Mouse (Mus musculus) erythroblast, adult 5-6 weeks (primary cell): ENCODE results near the gene Gpr55. TPM values are rescaled to one million over a fixed set of nuclear protein-coding genes. Genes with fewer than 3 reads are reported as not detected.

Experiments
- ATAC-seq: replicated peaks from 2 replicates; pipeline ENCODE4 v1.8.0; 2016; ENCODE audit warnings: moderate number of reproducible peaks, mild to moderate bottlenecking, moderate TSS enrichment, inconsistent platforms; ENCODE audit not compliant: poor library complexity, low FRiP score, severe bottlenecking
- total RNA-seq, 2 experiments: library from RNA; stranded (forward) in 1 of 2; stranded (reverse) in 1 of 2; fragments of 150-400 nt in 1 of 2; fragments of 200-764, 138-1000 nt in 1 of 2; gene quantifications; 2 replicates each; pipeline versions ENCODE4 v1.2.3 to v1.2.4; 2015 to 2017; ENCODE audit warnings: low replicate concordance in 2 of 2

Gpr55 gene
- total RNA-seq, 2 experiments from 2014 or later: 0.34 TPM; not detected in 1

DNA sequence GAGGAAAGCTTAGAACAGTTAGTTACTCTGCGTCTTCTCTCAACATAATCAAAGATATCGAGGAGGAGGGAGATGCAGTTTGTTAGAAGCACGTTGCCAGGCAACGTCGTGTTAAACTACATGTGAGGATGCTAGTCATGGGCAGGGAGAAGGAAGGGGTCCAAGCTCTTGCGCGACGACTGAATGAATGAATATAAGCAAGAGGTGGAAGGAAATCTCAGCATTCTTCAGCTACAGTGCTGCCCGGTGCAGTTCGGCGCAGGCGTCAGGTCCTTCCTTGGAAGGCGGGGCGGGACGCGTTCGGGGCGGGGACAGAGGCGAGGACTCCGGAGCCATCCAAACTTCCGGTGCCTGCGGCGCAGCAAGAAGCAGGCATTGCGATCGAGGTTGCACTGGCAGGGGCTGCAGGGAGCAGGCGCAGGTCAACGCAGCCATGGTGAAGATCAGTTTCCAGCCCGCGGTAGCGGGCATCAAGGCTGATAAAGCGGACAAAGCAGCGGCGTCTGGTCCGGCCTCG is 66.5 kb downstream of the Gpr55 start, which contains the start of gene Itm2c:
Gene Itm2c (plus strand): TSS at position 51 of the 517 bp plus-strand sequence.
- peak; percentile 78 for ATAC-seq

Other genes starting within 250 kb of the Gpr55 start
- 11.0 and 14.2 TPM in 2 replicates for gene A630001G21Rik, start 182.4 kb downstream of the Gpr55 start, total RNA-seq (2015; ENCODE audit: low replicate concordance)
- gene A630001G21Rik, start 182.4 kb downstream of the Gpr55 start, total RNA-seq (2017; ENCODE audit: low replicate concordance): 13.9 and 28.5 TPM in 2 replicates
- 24.6 and 26.3 TPM in 2 replicates for gene Cab39, start 167.6 kb downstream of the Gpr55 start, total RNA-seq (2015; ENCODE audit: low replicate concordance)
- gene Cab39, start 167.6 kb downstream of the Gpr55 start, total RNA-seq (2017; ENCODE audit: low replicate concordance): 36.0 and 48.6 TPM in 2 replicates
- gene Itm2c, start 66.7 kb downstream of the Gpr55 start, total RNA-seq (2015; ENCODE audit: low replicate concordance): 4.8 and 7.7 TPM in 2 replicates
- gene Itm2c, start 66.7 kb downstream of the Gpr55 start, total RNA-seq (2017; ENCODE audit: low replicate concordance): 11.0 and 15.6 TPM in 2 replicates
- not detected in 2 replicates for gene 4933407L21Rik, start 32.5 kb downstream of the Gpr55 start, total RNA-seq (2015; ENCODE audit: low replicate concordance)
- gene 4933407L21Rik, start 32.5 kb downstream of the Gpr55 start, total RNA-seq (2017; ENCODE audit: low replicate concordance): not detected in 2 replicates
- not detected in 2 replicates for gene Spata3, start 55.8 kb upstream of the Gpr55 start, total RNA-seq (2015; ENCODE audit: low replicate concordance)
- gene Spata3, start 55.8 kb upstream of the Gpr55 start, total RNA-seq (2017; ENCODE audit: low replicate concordance): not detected in 2 replicates
- not detected in 2 replicates for gene 2810459M11Rik, start 84.9 kb upstream of the Gpr55 start, total RNA-seq (2015; ENCODE audit: low replicate concordance)
- gene 2810459M11Rik, start 84.9 kb upstream of the Gpr55 start, total RNA-seq (2017; ENCODE audit: low replicate concordance): not detected in 2 replicates
- gene Psmd1, start 103.4 kb upstream of the Gpr55 start, total RNA-seq (2015; ENCODE audit: low replicate concordance): 35.3 and 52.3 TPM in 2 replicates
- gene Psmd1, start 103.4 kb upstream of the Gpr55 start, total RNA-seq (2017; ENCODE audit: low replicate concordance): 67.7 and 69.2 TPM in 2 replicates
- not detected in 2 replicates for gene Htr2b, start 151.0 kb upstream of the Gpr55 start, total RNA-seq (2015; ENCODE audit: low replicate concordance)
- gene Htr2b, start 151.0 kb upstream of the Gpr55 start, total RNA-seq (2017; ENCODE audit: low replicate concordance): 0.42 TPM in 1 of 2 replicates, not detected in the other
- gene Gm21972, start 172.6 kb upstream of the Gpr55 start, total RNA-seq (2015; ENCODE audit: low replicate concordance): 1.5 and 9.6 TPM in 2 replicates
- 3.2 and 15.2 TPM in 2 replicates for gene Gm21972, start 172.6 kb upstream of the Gpr55 start, total RNA-seq (2017; ENCODE audit: low replicate concordance)
- gene Armc9, start 193.8 kb upstream of the Gpr55 start, total RNA-seq (2015; ENCODE audit: low replicate concordance): 2.5 and 7.7 TPM in 2 replicates
- 3.0 and 7.4 TPM in 2 replicates for gene Armc9, start 193.8 kb upstream of the Gpr55 start, total RNA-seq (2017; ENCODE audit: low replicate concordance)